Mouse (Mus musculus) limb, embryonic 14.5 days (tissue): ENCODE results near the gene Map3k21. TPM values are rescaled to one million over a fixed set of nuclear protein-coding genes. Genes with fewer than 3 reads are reported as not detected.

Source experiments
- ATAC-seq: fragments of 200-750 bp; cut with Nextera tagmentation; 2 replicates; pipeline ENCODE4 v1.8.0; 2017; ENCODE audit warnings: low read depth, moderate number of reproducible peaks, moderate TSS enrichment; ENCODE audit not compliant: low FRiP score
- DNase-seq: peaks from one replicate; pipeline ENCODE4 v3.0.0-alpha.2; 2015; ENCODE audit warnings: low spot score
- H3K27ac ChIP-seq: fragments of 300-500 bp; sonication (generic); replicated peaks from 2 replicates; pipeline ENCODE4 v1.5.1; 2014; ENCODE audit warnings: low read depth, mild to moderate bottlenecking, low read length, moderate library complexity, mixed read lengths
- H3K27me3 ChIP-seq: fragments of 300-500 bp; sonication (generic); 2 replicates; pipeline ENCODE4 v1.6.1; 2014; ENCODE audit warnings: low read length, mixed read lengths; ENCODE audit not compliant: control insufficient read depth, insufficient read depth
- H3K36me3 ChIP-seq: fragments of 300-500 bp; sonication (generic); 2 replicates; pipeline ENCODE4 v1.6.1; 2014; ENCODE audit warnings: mild to moderate bottlenecking, low read length, moderate library complexity, mixed read lengths; ENCODE audit not compliant: control insufficient read depth, insufficient read depth
- H3K4me1 ChIP-seq: fragments of 300-500 bp; sonication (generic); 2 replicates; pipeline ENCODE4 v1.6.1; 2014; ENCODE audit warnings: antibody characterized with exemption, low read length, mixed read lengths; ENCODE audit not compliant: control insufficient read depth, insufficient read depth
- H3K4me2 ChIP-seq: fragments of 300-500 bp; sonication (generic); replicated peaks from 2 replicates; pipeline ENCODE4 v1.6.1; 2014; ENCODE audit warnings: low read depth, mild to moderate bottlenecking, low read length, moderate library complexity; ENCODE audit not compliant: severe bottlenecking
- H3K4me3 ChIP-seq: fragments of 300-500 bp; sonication (generic); replicated peaks from 2 replicates; pipeline ENCODE4 v1.5.1; 2014; ENCODE audit warnings: low read length
- H3K9ac ChIP-seq: fragments of 300-500 bp; sonication (generic); 2 replicates; pipeline ENCODE4 v1.6.1; 2014; ENCODE audit warnings: mild to moderate bottlenecking, low read depth, low read length, moderate library complexity; ENCODE audit not compliant: severe bottlenecking
- H3K9me3 ChIP-seq: fragments of 300-500 bp; sonication (generic); 2 replicates; pipeline ENCODE4 v1.6.1; 2016; ENCODE audit warnings: low read length; ENCODE audit not compliant: control insufficient read depth
- POLR2A ChIP-seq: fragments of 200-500 bp; IDR thresholded peaks from 2 replicates; pipeline ENCODE4 v1.8.0; 2012; ENCODE audit warnings: inconsistent platforms, mild to moderate bottlenecking, moderate library complexity, borderline replicate concordance; ENCODE audit not compliant: insufficient read depth, insufficient read length; ENCODE audit errors: extremely low read depth
- WGBS: fragments of 180-500 bp; shearing (Covaris S2); extraction: QIAGEN DNeasy Blood & Tissue Kit; methylation state at CpG from one replicate; pipeline ENCODE4 v1.1.7; 2014; 5-methylcytosine and 5-hydroxymethylcytosine counted together
- polyA plus RNA-seq, 2 experiments: library from polyadenylated mRNA; depleted of rRNA in 1 of 2; stranded (reverse) in 1 of 2; unstranded in 1 of 2; fragments of >200 nt; fragmentation: Nextera tagmentation in 1 of 2; extraction: Ambion mirVana in 1 of 2; gene quantifications; 2 replicates each; pipeline versions ENCODE4 v1.2.1 to v1.2.3; 2012 to 2014

The Map3k21 gene
- polyA plus RNA-seq, 2 experiments = 0.18 to 0.47 TPM

GRCm38 (mm10) chr8:125902521-125902920, 7.7 kb upstream of the Map3k21 start:
- H3K27me3 ChIP-seq = peaks cover 13% of the 10 kb centered on the region
- no peaks in the 10 kb centered on the region for H3K4me1 ChIP-seq
- 57% methylated on average over 3 of the region's 3 CpGs for WGBS
- no peak overlapping the region for H3K27ac ChIP-seq
- no peaks in the 10 kb centered on the region for H3K9me3 ChIP-seq
- ATAC-seq (no peak), DNase-seq (no peak)
- no peaks in the 10 kb centered on the region for H3K36me3 ChIP-seq
- no peak overlapping the region for H3K4me3 ChIP-seq
- no peak overlapping the region for H3K4me2 ChIP-seq
- no peak overlapping the region for H3K9ac ChIP-seq
- TF ChIP-seq POLR2A = no peak

DNA sequence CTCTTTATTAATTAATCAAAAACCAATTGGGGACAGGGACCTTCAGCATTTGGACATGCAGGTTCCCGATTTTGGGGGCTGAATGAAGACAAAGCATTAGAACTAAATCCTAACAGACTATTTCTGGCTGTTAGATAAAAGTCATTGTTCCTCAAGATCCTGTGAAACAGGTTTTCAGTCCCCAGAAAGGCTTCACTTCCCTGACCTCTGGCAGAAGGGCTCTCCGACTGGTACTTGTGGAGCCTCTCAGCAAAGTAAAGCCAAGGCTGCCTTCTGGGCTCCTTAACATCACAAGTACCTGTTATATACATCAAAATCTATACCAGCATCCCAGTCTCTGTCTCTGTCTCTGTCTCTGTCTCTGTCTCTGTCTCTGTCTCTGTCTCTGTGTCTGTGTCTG, 4.9 kb upstream of the Map3k21 start:
- no peak for TF ChIP-seq POLR2A
- no peaks in the 10 kb centered on the region for H3K9me3 ChIP-seq

DNA sequence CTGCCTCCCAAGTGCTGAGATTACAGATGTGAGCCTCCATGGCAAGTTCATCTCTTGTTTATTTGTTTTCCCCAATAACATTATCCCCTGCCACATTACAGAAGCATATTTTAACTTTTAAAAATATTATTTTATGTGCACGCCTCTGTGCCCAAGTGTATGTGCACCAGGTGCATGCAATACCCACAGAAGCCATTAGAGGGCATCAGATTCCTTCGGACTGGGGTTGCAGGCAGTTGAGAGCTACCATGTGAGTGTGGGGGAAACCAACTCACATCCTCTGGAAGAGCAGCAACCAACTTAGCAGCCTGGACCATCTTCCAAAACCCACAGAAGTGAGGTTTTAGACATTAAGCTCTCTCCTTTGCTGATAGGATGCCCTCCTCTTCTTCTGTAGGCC, 2.9 kb upstream of the Map3k21 start:
- Histone ChIP-seq H3K9ac (no peak overlapping the region), H3K4me3 (no peak overlapping the region), H3K36me3 (no peaks in the 10 kb centered on the region), H3K9me3 (no peaks in the 10 kb centered on the region), H3K4me2 (no peak overlapping the region), H3K27ac (no peak overlapping the region), H3K27me3 (peaks cover 34% of the 10 kb centered on the region), H3K4me1 (peaks cover 6% of the 10 kb centered on the region; the same call in 1 of the 2 replicates)
- WGBS = 69% methylated on average over 2 of the region's 2 CpGs
- ATAC-seq = no peak
- TF ChIP-seq POLR2A = no peak
- no peak for DNase-seq

More for the DNA sequence above, 4.9 kb upstream of the Map3k21 start:
- H3K27me3 ChIP-seq = peaks cover 14% of the 10 kb centered on the region
- no peak overlapping the region for H3K4me2 ChIP-seq
- no peak overlapping the region for H3K9ac ChIP-seq
- ATAC-seq (no peak), DNase-seq (no peak)
- H3K27ac ChIP-seq = no peak overlapping the region
- 66% methylated on average over 2 of the region's 2 CpGs for WGBS
- no peaks in the 10 kb centered on the region for H3K36me3 ChIP-seq
- no peak overlapping the region for H3K4me3 ChIP-seq
- H3K4me1 ChIP-seq = 0 out of 2 replicates have a peak, but pooled peaks cover 4% of the 10 kb centered on the region

GRCm38 (mm10) chr8:125909661-125910364, 437 bp upstream of the Map3k21 start:
- Histone ChIP-seq H3K9ac (0 out of 2 replicates have a peak overlapping the region, but pooled peaks have one; percentile 52), H3K36me3 (no peaks in the 10 kb centered on the region), H3K4me1 (peaks cover 6% of the 10 kb centered on the region; the same call in 1 of the 2 replicates), H3K9me3 (no peaks in the 10 kb centered on the region), H3K4me3 (peak overlapping the region; percentile 56), H3K27ac (no peak overlapping the region), H3K4me2 (peak overlapping the region; percentile 100), H3K27me3 (peaks cover 36% of the 10 kb centered on the region)
- WGBS = 4% methylated on average over 30 of the region's 30 CpGs
- TF ChIP-seq POLR2A = no peak
- no peak for DNase-seq
- ATAC-seq = no peak

DNA sequence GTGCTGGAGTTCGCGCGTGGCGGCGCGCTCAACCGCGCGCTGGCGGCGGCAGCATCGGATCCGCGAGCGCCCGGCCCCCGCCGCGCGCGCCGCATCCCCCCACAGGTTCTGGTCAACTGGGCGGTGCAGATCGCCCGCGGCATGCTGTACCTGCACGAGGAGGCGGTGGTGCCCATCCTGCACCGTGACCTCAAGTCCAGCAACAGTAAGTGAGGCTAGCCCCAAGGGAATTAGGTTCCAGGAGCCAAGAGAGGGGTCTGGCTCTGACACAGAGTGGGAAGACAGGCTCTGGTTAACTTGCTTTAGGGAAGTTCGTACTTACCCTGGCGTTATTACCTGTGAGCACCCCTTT, 955 bp downstream of the Map3k21 start:
- H3K9me3 ChIP-seq = no peaks in the 10 kb centered on the region
- H3K4me3 ChIP-seq = peak overlapping the region; percentile 56
- DNase-seq (no peak), ATAC-seq (no peak)
- peak overlapping the region; percentile 100 for H3K4me2 ChIP-seq
- TF ChIP-seq POLR2A = no peak
- peaks cover 6% of the 10 kb centered on the region; the same call in 1 of the 2 replicates for H3K4me1 ChIP-seq
- WGBS = 5% methylated on average over 17 of the region's 31 CpGs
- no peak overlapping the region for H3K27ac ChIP-seq
- H3K9ac ChIP-seq = peak overlapping the region; percentile 52
- H3K36me3 ChIP-seq = no peaks in the 10 kb centered on the region
- H3K27me3 ChIP-seq = peaks cover 36% of the 10 kb centered on the region
